Mouse (Mus musculus) forebrain, embryonic 10.5 days (tissue): ENCODE measurements around the gene Gabarap. TPM values are rescaled to one million over a fixed set of nuclear protein-coding genes. Genes with fewer than 3 reads are reported as not detected.
A peak's percentile ranks its signal among the peaks of the same experiment; 100 is the strongest.

Experiments used
- DNase-seq: peaks from one replicate; pipeline ENCODE4 v3.0.0-alpha.2; 2017; ENCODE audit warnings: low spot score; ENCODE audit errors: extremely low spot score
- H3K27ac ChIP-seq: fragments of 300-500 bp; sonication (generic); 2 replicates; pipeline ENCODE4 v1.5.1; 2016; ENCODE audit warnings: mild to moderate bottlenecking
- H3K27me3 ChIP-seq: fragments of 300-500 bp; sonication (generic); 2 replicates; pipeline ENCODE4 v1.6.1; 2016; ENCODE audit warnings: mild to moderate bottlenecking; ENCODE audit not compliant: poor library complexity, severe bottlenecking
- H3K36me3 ChIP-seq: fragments of 300-500 bp; sonication (generic); replicated peaks from 2 replicates; pipeline ENCODE4 v1.6.1; 2016; ENCODE audit warnings: mild to moderate bottlenecking, moderate library complexity
- H3K4me1 ChIP-seq: fragments of 300-500 bp; sonication (generic); 2 replicates; pipeline ENCODE4 v1.6.1; 2016
- H3K4me3 ChIP-seq: fragments of 300-500 bp; sonication (generic); 2 replicates; pipeline ENCODE4 v1.5.1; 2016; ENCODE audit warnings: mild to moderate bottlenecking, moderate library complexity
- H3K9me3 ChIP-seq: fragments of 300-500 bp; sonication (generic); 2 replicates; pipeline ENCODE4 v1.6.1; 2016; ENCODE audit warnings: mild to moderate bottlenecking, moderate library complexity
- WGBS: fragments of 180-500 bp; shearing (Covaris S2); methylation state at CpG from one replicate; pipeline ENCODE4 v1.1.7; 2016; 5-methylcytosine and 5-hydroxymethylcytosine counted together
- polyA plus RNA-seq: library from polyadenylated mRNA; unstranded; fragments of >200 nt; fragmentation: Nextera tagmentation; extraction: Ambion mirVana; gene quantifications from 2 replicates; pipeline ENCODE4 v1.2.1, GENCODE M21; 2016

Gabarap gene
- polyA plus RNA-seq, 1 experiment from 2014 or later, result 331 TPM

GRCm38 (mm10) chr11:69996161-69997061 lies 5.5 kb downstream of the Gabarap start:
- 2% methylated on average over 66 of the region's 66 CpGs for WGBS
- H3K36me3 ChIP-seq, result peaks cover 48% of the 10 kb centered on the region
- H3K27me3 ChIP-seq, result no peaks in the 10 kb centered on the region
- DNase-seq, result peak; percentile 62
- H3K27ac ChIP-seq, result peak overlapping the region; percentile 99
- H3K4me1 ChIP-seq, result peaks cover 49% of the 10 kb centered on the region
- H3K4me3 ChIP-seq, result peak overlapping the region; percentile 76
- H3K9me3 ChIP-seq, result no peaks in the 10 kb centered on the region

DNA sequence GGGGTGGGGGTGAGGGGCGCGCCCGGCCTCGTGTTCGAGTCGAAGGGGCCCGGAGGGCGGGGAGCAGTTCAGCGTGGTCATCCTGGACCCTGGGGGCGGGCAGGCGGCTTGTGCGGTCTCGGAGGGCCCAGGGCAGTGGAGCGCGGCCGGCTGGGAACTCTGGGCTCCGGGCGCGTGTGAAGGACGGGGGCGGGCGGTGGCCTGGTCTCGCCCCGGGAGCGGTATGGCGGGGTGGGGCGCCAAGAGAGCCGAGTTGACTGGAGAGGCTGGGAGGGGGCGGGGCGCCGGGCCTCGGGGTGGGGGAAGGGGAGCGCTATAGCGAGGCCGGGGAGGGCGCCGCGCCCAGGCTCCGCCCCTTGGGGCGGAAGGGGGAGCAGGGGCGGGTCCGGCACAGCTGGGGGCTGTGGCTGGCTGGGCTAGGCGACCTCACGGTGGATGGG lies 6.1 kb downstream of the Gabarap start:
- H3K4me1 ChIP-seq, result peaks cover 55% of the 10 kb centered on the region
- H3K27ac ChIP-seq, result peak overlapping the region; percentile 99
- peak overlapping the region; percentile 76 for H3K4me3 ChIP-seq
- peak; percentile 90 for DNase-seq
- no peaks in the 10 kb centered on the region for H3K27me3 ChIP-seq
- peaks cover 52% of the 10 kb centered on the region for H3K36me3 ChIP-seq
- H3K9me3 ChIP-seq, result no peaks in the 10 kb centered on the region
- under 1% methylated on average over 42 of the region's 44 CpGs for WGBS

DNA sequence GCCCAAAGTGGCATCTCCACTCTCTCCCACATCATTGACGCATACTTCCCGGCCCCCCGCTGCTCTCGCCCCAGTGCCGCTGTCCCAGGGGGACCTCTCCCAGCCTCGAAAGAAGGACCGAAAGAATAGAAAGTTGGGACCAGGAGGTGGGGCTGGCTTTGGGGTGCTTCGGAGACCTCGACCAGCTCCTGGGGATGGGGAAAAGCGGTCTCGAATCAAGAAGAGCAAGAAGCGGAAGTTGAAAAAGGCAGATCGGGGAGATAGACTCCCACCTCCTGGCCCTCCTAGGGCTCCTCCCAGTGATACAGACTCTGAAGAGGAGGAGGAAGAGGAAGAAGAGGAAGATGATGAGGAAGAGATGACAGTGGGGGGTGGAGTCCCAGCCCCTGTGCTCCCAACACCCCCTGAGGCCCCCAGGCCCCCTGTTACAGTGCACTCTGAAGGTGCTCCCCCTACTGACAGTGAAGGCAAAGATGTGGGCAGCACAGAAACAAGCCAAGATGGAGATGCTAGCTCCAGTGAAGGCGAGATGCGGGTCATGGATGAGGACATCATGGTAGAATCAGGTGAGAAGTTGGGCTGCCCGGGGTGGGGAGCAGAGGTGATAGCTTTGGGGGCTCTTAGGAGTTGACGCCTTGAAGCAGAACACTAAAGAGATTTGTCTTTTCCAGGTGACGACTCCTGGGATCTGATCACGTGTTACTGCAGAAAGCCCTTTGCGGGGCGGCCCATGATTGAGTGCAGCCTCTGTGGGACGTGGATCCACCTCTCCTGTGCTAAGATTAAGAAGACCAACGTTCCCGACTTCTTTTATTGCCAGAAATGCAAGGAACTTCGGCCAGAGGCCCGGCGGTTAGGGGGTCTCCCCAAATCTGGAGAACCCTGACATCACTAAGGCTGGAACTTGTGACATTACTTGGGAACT lies 7.9 kb downstream of the Gabarap start:
- H3K4me3 ChIP-seq, result peak overlapping the region; percentile 95
- H3K36me3 ChIP-seq, result peaks cover 45% of the 10 kb centered on the region
- H3K27ac ChIP-seq, result no peak overlapping the region
- WGBS, result 94% methylated on average over 27 of the region's 27 CpGs
- no peaks in the 10 kb centered on the region for H3K9me3 ChIP-seq
- H3K4me1 ChIP-seq, result peaks cover 64% of the 10 kb centered on the region
- no peaks in the 10 kb centered on the region for H3K27me3 ChIP-seq
- no peak for DNase-seq

DNA sequence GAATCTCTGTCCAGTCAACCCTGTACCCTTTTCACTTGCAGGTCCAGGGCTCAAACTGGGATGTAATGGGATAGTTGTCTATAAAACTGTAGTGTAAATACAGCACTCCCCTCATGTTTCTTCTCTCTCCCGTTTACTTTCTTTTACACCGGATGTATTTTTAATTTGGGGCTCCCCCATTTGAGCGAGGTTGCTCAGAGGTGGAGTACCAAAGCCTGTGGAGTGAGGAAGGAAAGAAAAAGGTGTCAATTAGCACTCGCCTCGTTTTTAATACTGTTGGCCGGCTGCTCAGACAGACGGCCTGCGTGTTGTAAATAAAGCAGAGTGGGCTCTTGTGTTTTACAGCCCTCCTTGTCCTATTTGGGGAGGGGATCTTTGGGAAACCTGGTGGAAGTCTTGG lies 8.7 kb downstream of the Gabarap start:
- Histone ChIP-seq H3K4me3 (peak overlapping the region; percentile 95; the same call in 1 of the 2 replicates), H3K36me3 (peaks cover 42% of the 10 kb centered on the region), H3K4me1 (peaks cover 69% of the 10 kb centered on the region), H3K27ac (0 out of 2 replicates have a peak overlapping the region, but pooled peaks have one; percentile 95), H3K27me3 (no peaks in the 10 kb centered on the region), H3K9me3 (no peaks in the 10 kb centered on the region)
- DNase-seq, result no peak
- WGBS, result 90% methylated on average over 8 of the region's 8 CpGs

GRCm38 (mm10) chr11:70000396-70000898 lies 9.5 kb downstream of the Gabarap start, which contains the start of gene Dvl2:
Gene Dvl2, plus strand, starts transcription at chr11:70000595.
- peak within 1 kb of the TSS; percentile 95 for H3K4me3 ChIP-seq
- WGBS, result under 1% methylated on average over 48 of the region's 48 CpGs
- DNase-seq, result peak; percentile 96
- peak within 1 kb of the TSS; percentile 95 for H3K27ac ChIP-seq
- H3K9me3 ChIP-seq, result no peaks in the 10 kb centered on the region
- H3K4me1 ChIP-seq, result peaks cover 68% of the 10 kb centered on the region
- peaks cover 47% of the 10 kb centered on the region for H3K36me3 ChIP-seq
- no peaks in the 10 kb centered on the region for H3K27me3 ChIP-seq

DNA sequence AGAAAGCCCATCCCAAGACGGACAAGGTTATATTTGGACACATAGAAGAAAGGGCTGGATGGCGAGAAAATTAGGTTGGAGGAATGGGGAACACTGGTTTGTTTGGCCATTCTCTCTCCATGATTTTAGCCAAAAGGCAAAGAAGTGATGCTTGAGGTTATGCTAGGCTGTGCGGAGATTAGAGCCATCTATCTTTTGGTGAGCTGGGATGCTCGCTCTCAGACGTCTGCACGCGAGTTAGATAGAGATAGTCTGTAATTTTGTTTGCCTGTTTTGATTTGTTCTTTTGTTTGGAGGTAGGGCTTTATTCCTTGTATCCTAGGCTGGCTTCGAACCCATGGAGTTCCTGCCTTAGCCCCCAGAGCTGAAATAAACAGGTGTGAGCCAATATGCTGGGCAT lies 10.2 kb downstream of the Gabarap start:
- Histone ChIP-seq H3K27me3 (no peaks in the 10 kb centered on the region), H3K36me3 (peaks cover 55% of the 10 kb centered on the region), H3K4me3 (peak overlapping the region; percentile 95), H3K9me3 (no peaks in the 10 kb centered on the region), H3K4me1 (peaks cover 68% of the 10 kb centered on the region), H3K27ac (peak overlapping the region; percentile 95)
- no peak for DNase-seq
- WGBS, result 17% methylated on average over 8 of the region's 8 CpGs

- Histone ChIP-seq H3K36me3 (peaks cover 62% of the 10 kb centered on the region), H3K27ac (no peak overlapping the region), H3K27me3 (no peaks in the 10 kb centered on the region), H3K4me1 (peaks cover 68% of the 10 kb centered on the region), H3K4me3 (peak overlapping the region; percentile 95), H3K9me3 (no peaks in the 10 kb centered on the region)
- DNase-seq, result no peak
Observed at GRCm38 (mm10) chr11:70001865-70002264, 10.9 kb downstream of the Gabarap start.

GRCm38 (mm10) chr11:70002471-70002870 lies 11.5 kb downstream of the Gabarap start:
- 95% methylated on average over 2 of the region's 2 CpGs for WGBS
- peak overlapping the region; percentile 95 for H3K4me3 ChIP-seq
- H3K36me3 ChIP-seq, result peaks cover 67% of the 10 kb centered on the region
- H3K27me3 ChIP-seq, result no peaks in the 10 kb centered on the region
- no peak for DNase-seq
- H3K9me3 ChIP-seq, result no peaks in the 10 kb centered on the region
- no peak overlapping the region for H3K27ac ChIP-seq
- peaks cover 64% of the 10 kb centered on the region for H3K4me1 ChIP-seq

GRCm38 (mm10) chr11:70005521-70005920 lies 14.6 kb downstream of the Gabarap start:
- H3K4me1 ChIP-seq, result peaks cover 41% of the 10 kb centered on the region
- no peak for DNase-seq
- peaks cover 70% of the 10 kb centered on the region for H3K36me3 ChIP-seq
- peak overlapping the region; percentile 1; the same call in 1 of the 2 replicates for H3K4me3 ChIP-seq
- no peaks in the 10 kb centered on the region for H3K9me3 ChIP-seq
- no peaks in the 10 kb centered on the region for H3K27me3 ChIP-seq
- no peak overlapping the region for H3K27ac ChIP-seq
- 59% methylated on average over 5 of the region's 5 CpGs for WGBS

- Histone ChIP-seq H3K4me1 (peaks cover 17% of the 10 kb centered on the region), H3K36me3 (peaks cover 89% of the 10 kb centered on the region), H3K4me3 (no peak overlapping the region), H3K27me3 (no peaks in the 10 kb centered on the region), H3K27ac (no peak overlapping the region), H3K9me3 (no peaks in the 10 kb centered on the region)
- 93% methylated on average over 6 of the region's 6 CpGs for WGBS
- DNase-seq, result no peak
Observed at GRCm38 (mm10) chr11:70010033-70010432, 19.1 kb downstream of the Gabarap start.

DNA sequence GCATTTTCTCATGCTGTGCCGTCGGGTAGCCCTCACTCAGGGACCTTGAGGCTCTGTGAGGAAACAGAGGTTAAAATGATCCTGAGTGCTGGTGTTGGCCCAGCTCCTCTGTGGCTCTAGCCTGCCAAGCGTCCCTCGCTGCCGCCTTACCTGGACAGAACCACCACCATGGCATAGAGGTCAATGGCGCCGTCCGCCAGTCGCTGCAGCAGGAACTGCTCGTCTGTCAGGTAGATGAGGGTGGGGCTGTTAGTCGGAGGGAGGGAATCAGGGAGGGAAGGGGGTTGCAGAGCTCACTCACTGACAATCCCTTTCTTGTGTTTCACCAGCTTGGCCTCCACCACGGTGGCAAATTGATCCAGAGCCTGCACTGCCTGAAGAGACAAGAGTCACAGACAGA lies 19.6 kb downstream of the Gabarap start:
- WGBS, result 83% methylated on average over 12 of the region's 12 CpGs
- no peak overlapping the region for H3K27ac ChIP-seq
- H3K27me3 ChIP-seq, result no peaks in the 10 kb centered on the region
- no peaks in the 10 kb centered on the region for H3K9me3 ChIP-seq
- peaks cover 84% of the 10 kb centered on the region for H3K36me3 ChIP-seq
- peaks cover 22% of the 10 kb centered on the region for H3K4me1 ChIP-seq
- DNase-seq, result no peak
- 0 out of 2 replicates have a peak overlapping the region, but pooled peaks have one; percentile 7 for H3K4me3 ChIP-seq

DNA sequence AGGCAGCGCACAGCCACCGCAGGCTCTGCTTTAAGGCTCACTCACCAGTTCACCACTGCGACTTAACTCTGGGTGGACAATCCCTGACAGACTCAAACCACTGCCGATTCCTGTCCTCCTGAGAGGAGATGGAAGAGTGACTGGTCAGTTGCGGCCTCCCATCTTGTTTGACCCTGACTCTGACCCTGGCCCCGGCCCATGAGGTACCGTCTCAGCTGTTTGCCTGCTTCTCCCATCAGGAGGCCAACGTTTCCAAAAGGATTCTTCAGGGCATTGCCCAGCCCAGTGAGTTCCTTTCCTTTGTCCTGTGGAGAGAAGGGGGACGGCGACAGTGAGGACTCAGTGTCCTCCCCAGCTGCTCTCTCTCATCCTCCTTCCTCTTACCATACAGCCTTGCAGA lies 20.0 kb downstream of the Gabarap start:
- 86% methylated on average over 10 of the region's 10 CpGs for WGBS
- peaks cover 26% of the 10 kb centered on the region for H3K4me1 ChIP-seq
- peaks cover 80% of the 10 kb centered on the region for H3K36me3 ChIP-seq
- H3K4me3 ChIP-seq, result no peak overlapping the region
- no peaks in the 10 kb centered on the region for H3K9me3 ChIP-seq
- H3K27me3 ChIP-seq, result no peaks in the 10 kb centered on the region
- no peak for DNase-seq
- no peak overlapping the region for H3K27ac ChIP-seq
